Mouse (Mus musculus): ENCODE measurements around the gene Rbfox3.

The Rbfox3 gene

DNA sequence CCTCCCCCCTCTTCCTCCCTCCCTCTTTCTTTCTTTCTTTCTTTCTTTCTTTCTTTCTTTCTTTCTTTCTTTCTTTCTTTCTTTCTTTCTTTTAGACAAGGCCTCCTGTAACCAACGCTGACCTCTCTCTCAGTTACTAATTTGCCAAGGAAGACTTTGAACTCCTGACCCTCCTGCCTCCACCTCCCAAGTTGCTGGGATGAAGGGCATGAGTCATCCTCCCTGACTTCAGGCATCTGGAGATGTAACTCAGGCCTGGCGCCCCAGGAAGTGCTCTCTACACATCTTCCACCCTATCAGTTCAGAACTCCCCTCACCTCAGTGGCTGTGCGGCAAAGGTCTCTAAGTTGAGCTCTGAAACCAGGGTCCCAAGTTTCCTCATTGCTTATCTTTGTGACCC is 143.0 kb downstream of the Rbfox3 start:
- no peak for DNase-seq (ENCODE audit: extremely low read depth, insufficient read length, low spot score)

DNA sequence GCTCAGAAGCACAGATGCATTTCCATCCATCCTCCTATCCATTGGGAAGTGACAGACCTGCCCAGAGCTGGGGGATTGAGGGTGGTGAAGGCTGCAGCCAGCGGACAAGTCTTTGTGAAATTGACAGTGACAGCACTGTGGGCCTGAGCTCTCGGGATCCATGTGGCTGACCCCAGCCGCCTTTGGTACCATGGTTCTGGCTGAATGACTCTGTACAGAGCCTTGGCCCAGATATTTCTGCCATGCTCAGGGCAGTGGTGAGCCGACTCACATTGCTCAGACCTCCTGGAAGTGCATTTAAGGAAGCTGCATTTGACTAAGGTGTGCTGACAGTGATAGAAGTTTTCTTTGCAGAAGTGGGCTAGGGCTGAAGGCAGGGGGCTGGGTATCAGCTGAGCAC is 144.0 kb downstream of the Rbfox3 start:
- no peak for DNase-seq (ENCODE audit: extremely low read depth, insufficient read length, low spot score)

- DNase-seq (ENCODE audit: extremely low read depth, insufficient read length, low spot score) = no peak
These were observed 151.0 kb downstream of the Rbfox3 start for GRCm38 (mm10) chr11:118760296-118760988.

GRCm38 (mm10) chr11:118759228-118759627 is 152.2 kb downstream of the Rbfox3 start:
- no peak for DNase-seq (ENCODE audit: extremely low read depth, insufficient read length, low spot score)

- DNase-seq (ENCODE audit: extremely low read depth, insufficient read length, low spot score) = no peak
These were observed 153.0 kb downstream of the Rbfox3 start for GRCm38 (mm10) chr11:118758277-118758990.

DNA sequence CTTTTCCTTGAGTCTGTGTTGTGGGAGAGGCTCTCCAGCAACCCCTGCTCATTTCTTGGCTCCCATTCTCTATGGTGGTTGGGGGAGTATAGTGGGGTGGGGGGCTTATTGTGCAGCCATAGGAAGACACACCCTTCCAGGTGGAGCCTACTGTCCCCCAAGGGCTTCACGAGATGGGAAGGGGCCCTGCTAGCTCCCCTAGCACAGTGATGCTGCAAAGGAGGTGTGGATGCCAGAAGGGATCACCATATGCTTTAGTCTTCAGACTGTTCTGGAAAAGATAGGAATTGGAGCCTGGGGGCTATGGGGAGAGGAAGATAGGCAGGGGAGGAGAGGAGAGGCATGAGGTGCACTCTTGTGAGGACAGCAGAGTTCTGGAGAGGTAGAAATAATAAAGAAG is 153.9 kb downstream of the Rbfox3 start:
- no peak for DNase-seq (ENCODE audit: extremely low read depth, insufficient read length, low spot score)

- no peak for DNase-seq (ENCODE audit: extremely low read depth, insufficient read length, low spot score)
These were observed 156.4 kb downstream of the Rbfox3 start for GRCm38 (mm10) chr11:118755003-118755402.

- DNase-seq (ENCODE audit: extremely low read depth, insufficient read length, low spot score) = no peak
These were observed 156.9 kb downstream of the Rbfox3 start for GRCm38 (mm10) chr11:118754535-118754934.

DNA sequence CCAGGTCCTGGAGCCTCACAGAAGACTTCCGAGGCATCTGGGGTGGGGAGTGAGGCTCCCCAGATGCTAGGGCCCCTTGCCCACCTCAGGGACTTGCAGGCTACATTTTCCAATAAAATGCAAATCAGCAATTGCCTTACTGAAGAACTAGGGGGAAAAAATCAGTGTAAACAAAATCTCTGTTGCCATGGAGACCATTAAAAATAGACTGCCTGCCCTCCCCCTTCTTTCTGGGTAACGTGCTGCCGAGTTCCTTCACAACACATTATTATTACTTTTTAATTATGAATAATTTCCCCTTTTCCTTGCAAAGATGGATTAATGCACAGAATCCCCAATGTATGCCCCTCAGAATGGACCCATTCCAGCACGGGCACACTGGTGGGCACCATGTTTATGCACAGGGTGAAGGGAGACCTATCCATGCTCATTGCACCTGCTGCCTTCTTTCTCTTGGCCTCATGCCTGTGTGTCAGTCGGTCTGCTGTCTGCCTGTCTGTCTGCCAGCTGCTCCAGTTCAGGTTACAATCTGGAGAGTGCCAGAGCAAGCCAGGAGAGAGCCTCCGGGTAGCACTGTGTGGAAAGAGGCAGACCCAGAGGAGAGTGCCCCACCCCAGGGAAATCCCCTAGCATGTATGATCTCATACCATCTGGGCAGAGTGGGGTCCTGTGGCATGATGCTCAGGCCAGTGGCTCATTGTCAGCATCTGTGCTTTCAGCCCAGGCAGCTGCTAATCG is 159.3 kb downstream of the Rbfox3 start:
- peak; percentile 34 for DNase-seq (ENCODE audit: extremely low read depth, insufficient read length, low spot score)

GRCm38 (mm10) chr11:118750745-118751330 is 160.6 kb downstream of the Rbfox3 start:
- DNase-seq (ENCODE audit: extremely low read depth, insufficient read length, low spot score) = no peak

DNA sequence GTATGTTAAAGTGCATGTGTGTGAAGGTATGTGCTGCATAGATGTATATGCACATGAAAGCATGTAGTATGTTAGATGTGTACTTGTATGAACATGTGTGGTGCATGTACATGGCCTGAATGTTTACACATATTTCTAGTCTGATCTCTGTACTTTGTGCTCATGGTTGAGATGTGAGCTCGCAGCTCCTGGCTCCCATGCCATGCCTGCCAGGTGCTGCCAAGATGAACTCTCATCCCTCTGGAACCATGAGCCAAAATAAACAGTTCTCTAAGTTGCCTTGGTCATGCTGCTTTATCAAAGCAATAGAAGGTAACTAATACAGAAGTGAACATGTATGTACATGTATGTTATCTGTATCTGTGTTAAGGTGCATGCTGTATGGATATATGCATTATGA is 161.9 kb downstream of the Rbfox3 start:
- no peak for DNase-seq (ENCODE audit: extremely low read depth, insufficient read length, low spot score)

DNA sequence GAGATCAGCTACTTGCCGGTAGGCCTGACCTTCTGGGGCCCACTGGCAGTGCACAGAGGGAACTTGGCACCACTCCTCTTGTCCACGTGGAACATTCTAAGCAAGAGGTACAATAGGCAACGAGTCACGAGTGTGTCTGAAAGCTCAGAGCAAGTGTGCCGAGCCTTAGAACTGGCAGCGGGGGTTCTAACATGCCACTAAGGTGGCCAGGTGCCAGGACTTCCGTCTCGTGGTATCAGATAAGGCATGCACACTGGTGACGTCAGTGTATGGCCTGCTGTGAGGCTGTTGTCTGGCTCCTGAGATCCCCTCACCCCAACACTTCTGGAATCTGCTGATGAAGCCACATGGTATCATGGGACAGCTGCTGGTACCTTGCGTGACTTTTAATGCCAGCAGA is 162.8 kb downstream of the Rbfox3 start:
- DNase-seq (ENCODE audit: extremely low read depth, insufficient read length, low spot score) = no peak

DNA sequence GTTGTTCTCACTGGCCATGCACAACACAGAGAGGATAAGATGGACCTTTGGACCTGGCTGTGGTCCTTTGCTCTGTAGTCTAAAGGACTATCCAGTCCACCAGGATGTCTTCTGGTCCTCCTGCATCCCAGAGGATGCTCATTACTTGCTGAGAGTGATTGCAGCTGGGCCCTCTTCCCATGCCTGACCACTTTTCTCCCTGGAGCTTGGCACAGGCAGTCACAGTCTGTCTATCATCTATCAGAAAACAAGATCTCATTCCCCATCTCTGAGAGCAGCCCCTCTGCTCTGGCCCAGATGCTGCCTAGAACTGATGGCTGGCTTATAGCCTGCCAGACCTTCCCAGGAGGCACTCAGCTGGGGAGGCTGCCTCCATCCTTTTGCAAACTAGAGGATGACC is 166.1 kb downstream of the Rbfox3 start:
- no peak for DNase-seq (ENCODE audit: extremely low read depth, insufficient read length, low spot score)

- DNase-seq (ENCODE audit: extremely low read depth, insufficient read length, low spot score) = no peak
These were observed 166.6 kb downstream of the Rbfox3 start for GRCm38 (mm10) chr11:118744782-118745181.

DNA sequence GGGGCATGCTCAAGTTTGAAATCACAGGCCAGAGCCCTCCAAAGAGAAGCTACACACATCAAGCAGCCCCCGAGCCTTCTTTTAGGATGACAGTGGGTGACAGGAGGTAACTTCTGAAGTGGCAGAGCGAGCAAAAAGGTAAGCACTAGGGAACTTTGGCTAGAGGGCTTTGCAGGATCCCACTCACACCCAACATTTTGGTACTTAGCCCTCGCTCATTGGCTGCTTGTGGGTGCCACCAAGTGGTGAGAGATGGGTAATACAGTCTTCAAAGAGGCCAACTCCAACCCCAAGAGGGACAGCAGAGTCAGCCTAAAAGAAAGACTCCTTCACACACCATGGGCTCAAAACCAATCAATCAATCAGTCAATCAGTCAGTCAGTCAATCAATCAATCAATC is 168.6 kb downstream of the Rbfox3 start:
- DNase-seq (ENCODE audit: extremely low read depth, insufficient read length, low spot score) = no peak

DNA sequence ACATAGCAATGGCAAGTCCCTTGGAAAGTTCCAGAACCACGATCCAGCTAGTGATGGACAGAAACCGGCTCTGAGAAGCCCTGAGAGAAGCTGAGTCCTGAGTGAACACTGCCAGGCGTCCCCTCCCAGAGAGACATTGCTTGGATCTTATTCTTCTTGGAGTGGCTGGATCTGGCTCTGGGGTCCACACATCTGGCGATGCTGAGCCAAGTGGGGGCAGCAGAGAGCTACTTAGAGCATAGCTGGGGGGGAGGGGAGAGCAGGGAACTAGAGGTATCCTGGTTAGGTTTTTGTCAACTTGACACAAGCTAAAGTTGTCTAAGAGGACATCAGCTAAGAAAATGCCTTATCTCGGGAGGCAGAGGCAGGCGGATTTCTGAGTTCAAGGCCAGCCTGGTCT is 170.1 kb downstream of the Rbfox3 start:
- DNase-seq (ENCODE audit: extremely low read depth, insufficient read length, low spot score) = no peak

DNA sequence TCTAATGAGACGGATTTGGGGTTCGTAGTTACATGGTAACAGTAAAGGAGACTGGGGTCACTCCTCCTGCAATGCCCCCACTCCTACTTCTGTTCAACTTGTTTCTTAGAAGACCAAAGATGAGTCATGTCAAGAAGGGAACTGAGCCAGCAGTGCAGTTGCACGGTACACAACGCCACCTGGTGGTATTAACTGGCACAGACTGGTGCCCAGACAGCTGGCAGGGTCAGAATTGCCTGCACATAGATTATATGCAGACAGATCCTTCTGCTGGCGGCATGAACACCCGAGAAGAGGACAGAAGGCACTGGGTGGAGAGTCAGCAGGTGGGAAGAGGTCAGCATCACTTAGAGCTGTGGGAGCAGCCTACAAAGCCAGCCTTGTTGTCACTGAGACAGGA is 171.4 kb downstream of the Rbfox3 start:
- DNase-seq (ENCODE audit: extremely low read depth, insufficient read length, low spot score) = peak; percentile 62

- DNase-seq (ENCODE audit: extremely low read depth, insufficient read length, low spot score) = peak; percentile 39
These were observed 172.3 kb downstream of the Rbfox3 start for GRCm38 (mm10) chr11:118738855-118739832.

DNA sequence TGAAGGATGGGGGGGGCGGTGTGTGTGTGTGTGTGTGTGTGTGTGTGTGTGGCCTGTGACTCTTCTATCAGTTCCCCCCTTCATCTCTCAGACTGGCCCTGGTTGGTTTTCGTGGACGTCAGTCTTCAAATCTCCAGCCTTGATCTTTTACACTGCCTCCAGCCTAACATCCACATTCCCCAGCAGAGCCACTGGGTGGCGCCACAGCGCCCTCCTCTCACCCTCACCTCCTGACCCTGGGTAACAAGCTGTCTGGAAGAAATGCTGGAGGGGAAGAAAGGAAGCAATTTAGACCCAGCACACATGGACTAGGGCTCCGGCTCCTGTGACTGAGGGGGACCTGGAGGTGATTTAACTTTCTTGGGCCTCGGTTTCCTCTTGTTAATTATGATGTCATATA is 173.1 kb downstream of the Rbfox3 start:
- no peak for DNase-seq (ENCODE audit: extremely low read depth, insufficient read length, low spot score)

DNA sequence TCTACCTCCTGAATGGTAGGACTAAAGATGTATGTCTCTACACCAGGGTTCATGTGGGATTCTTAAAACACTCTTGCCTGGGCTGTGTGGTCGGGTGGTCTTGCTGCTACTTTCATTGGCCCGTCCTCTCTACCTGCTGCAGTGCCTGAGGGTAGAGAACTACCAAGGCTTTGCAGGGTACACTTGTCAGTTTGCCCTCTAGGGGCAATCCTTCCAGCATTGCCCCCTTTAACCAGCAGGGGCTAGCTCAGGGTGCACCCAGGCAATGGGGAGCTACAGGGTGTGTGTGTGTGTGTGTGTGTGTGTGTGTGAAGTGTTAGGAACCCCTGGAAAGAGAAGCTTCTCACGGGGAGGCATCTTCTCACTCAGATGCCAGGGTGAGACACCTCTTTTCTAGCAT is 173.6 kb downstream of the Rbfox3 start:
- DNase-seq (ENCODE audit: extremely low read depth, insufficient read length, low spot score) = no peak
